Mouse (Mus musculus) ovary, adult 10 weeks (tissue): ENCODE data around the gene Chrdl2. TPM values are rescaled to one million over a fixed set of nuclear protein-coding genes. Genes with fewer than 3 reads are reported as not detected.

Experiments
- polyA plus RNA-seq: library from polyadenylated mRNA; stranded (reverse); fragments of 350-450 nt; fragmentation: Illumina TruSeq; extraction: RNeasy Lipid Tissue Mini Kit (QIAGEN cat#74804); gene quantifications from one replicate; pipeline ENCODE4 v1.2.3, GENCODE M21; 2014

Chrdl2 gene
- polyA plus RNA-seq: 0.37 TPM

DNA sequence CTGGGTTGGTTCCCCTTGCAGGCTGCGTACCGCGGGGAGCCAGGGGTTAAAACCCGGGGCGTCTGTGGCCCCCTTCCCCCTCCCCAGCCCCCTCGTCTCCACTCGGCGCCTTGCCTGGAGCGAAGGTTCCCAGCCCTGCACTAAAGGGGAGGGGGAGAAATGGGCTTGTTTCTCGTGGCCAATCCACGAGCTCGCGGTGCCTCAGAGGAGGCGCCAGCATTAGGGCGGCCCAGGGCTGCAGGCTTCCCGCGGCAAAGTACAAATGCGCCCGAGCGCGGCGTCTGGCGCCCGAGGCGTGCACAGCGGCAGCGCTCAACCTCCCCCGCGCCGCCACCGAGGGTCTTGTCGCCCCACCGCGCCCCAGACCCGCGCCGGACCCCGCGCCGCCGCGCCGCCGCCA lies at the start of gene Chrdl2:
Gene Chrdl2 (plus strand): TSS at position 383 of the 400 bp plus-strand sequence.

DNA sequence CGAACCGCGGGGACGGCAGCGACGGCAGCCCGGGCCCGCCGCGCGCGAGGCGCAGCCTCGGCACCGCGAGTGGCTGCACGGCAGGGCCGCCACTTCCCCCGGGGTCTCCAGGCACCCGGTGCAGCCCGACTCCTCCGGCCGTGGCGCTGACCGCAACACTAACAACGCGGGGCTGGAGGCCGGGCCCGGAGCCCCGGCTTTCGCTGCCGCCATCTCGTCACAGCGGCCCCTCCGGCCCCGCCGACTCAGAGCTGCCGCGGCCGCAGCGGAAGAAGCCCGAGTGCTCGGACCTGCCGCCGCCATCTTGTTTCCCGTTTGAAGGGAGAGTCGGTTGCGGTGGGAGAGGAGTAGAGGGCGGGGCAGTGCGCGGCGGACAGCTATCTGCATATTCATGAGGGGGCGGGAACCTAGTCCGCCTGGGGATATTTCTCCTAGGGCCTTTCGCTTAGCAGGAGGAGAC lies 25.8 kb upstream of the Chrdl2 start, which contains the start of gene Rnf169:
Gene Rnf169 (minus strand): TSS at position 317 of the 460 bp plus-strand sequence.

Other genes starting within 250 kb of the Chrdl2 start
- not detected for gene Olfr521, start 242.7 kb upstream of the Chrdl2 start, polyA plus RNA-seq
- 57.4 TPM for gene Neu3, start 177.8 kb upstream of the Chrdl2 start, polyA plus RNA-seq
- gene Xrra1, start 147.1 kb upstream of the Chrdl2 start, polyA plus RNA-seq: not detected
- gene Spcs2, start 142.7 kb upstream of the Chrdl2 start, polyA plus RNA-seq: 370 TPM
- gene Rnf169, start 25.7 kb upstream of the Chrdl2 start, polyA plus RNA-seq: 14.0 TPM
- 39.6 TPM for gene Pold3, start 115.4 kb downstream of the Chrdl2 start, polyA plus RNA-seq
- 35.6 TPM for gene Lipt2, start 153.1 kb downstream of the Chrdl2 start, polyA plus RNA-seq
- 45.4 TPM for gene Kcne3, start 170.3 kb downstream of the Chrdl2 start, polyA plus RNA-seq
- 64.4 TPM for gene Pgm2l1, start 221.2 kb downstream of the Chrdl2 start, polyA plus RNA-seq